Mouse (Mus musculus): ENCODE results near the gene Dbp.
"Not testable (repeated sequence)": the region's sequence is repeated elsewhere in the genome, so short reads cannot be mapped to it uniquely, and the experiment has no call there.

Dbp gene

GRCm38 (mm10) chr7:45704730-45705442 lies at the start of gene Dbp:
Gene Dbp (plus strand): TSS chr7:45705088.
- DNase-seq (ENCODE audit: low spot score in 2 of 2), result peak; percentile 99 to 100

- no peak for DNase-seq (ENCODE audit: low spot score in 2 of 2)
Measured at GRCm38 (mm10) chr7:45660746-45661478, 44.0 kb upstream of the Dbp start.

GRCm38 (mm10) chr7:45661702-45662101 lies 43.2 kb upstream of the Dbp start:
- DNase-seq (ENCODE audit: low spot score in 2 of 2), result not testable (repeated sequence)

GRCm38 (mm10) chr7:45665303-45666138 lies 39.4 kb upstream of the Dbp start:
- DNase-seq (ENCODE audit: low spot score in 2 of 2), result no peak

- DNase-seq (ENCODE audit: low spot score in 2 of 2), result no peak
Measured at GRCm38 (mm10) chr7:45666161-45666560, 38.7 kb upstream of the Dbp start, which contains the start of gene Fut2. Gene Fut2 (minus strand): TSS chr7:45666394.

GRCm38 (mm10) chr7:45667761-45668160 lies 37.1 kb upstream of the Dbp start:
- DNase-seq (ENCODE audit: low spot score in 2 of 2), result peak in 1 of 2 experiments; percentile 33

GRCm38 (mm10) chr7:45668921-45669320 lies 36.0 kb upstream of the Dbp start:
- no peak for DNase-seq (ENCODE audit: low spot score in 2 of 2)

GRCm38 (mm10) chr7:45677627-45678295 lies 27.1 kb upstream of the Dbp start:
- no peak for DNase-seq (ENCODE audit: low spot score in 2 of 2)

GRCm38 (mm10) chr7:45678513-45678912 lies 26.4 kb upstream of the Dbp start:
- no peak for DNase-seq (ENCODE audit: low spot score in 2 of 2)

GRCm38 (mm10) chr7:45679966-45680621 lies 24.8 kb upstream of the Dbp start:
- no peak for DNase-seq (ENCODE audit: low spot score in 2 of 2)

- DNase-seq (ENCODE audit: low spot score in 2 of 2), result no peak
Measured at GRCm38 (mm10) chr7:45681046-45681736, 23.7 kb upstream of the Dbp start.

GRCm38 (mm10) chr7:45682144-45683126 lies 22.5 kb upstream of the Dbp start:
- DNase-seq (ENCODE audit: low spot score in 2 of 2), result peak; percentile 81 to 87

GRCm38 (mm10) chr7:45683396-45684050 lies 21.4 kb upstream of the Dbp start, which contains the start of gene Ntn5:
Gene Ntn5 (plus strand): TSS chr7:45684022.
- DNase-seq (ENCODE audit: low spot score in 2 of 2), result no peak

GRCm38 (mm10) chr7:45685811-45686210 lies 19.1 kb upstream of the Dbp start:
- DNase-seq (ENCODE audit: low spot score in 2 of 2), result no peak

GRCm38 (mm10) chr7:45686841-45687240 lies 18.0 kb upstream of the Dbp start:
- DNase-seq (ENCODE audit: low spot score in 2 of 2), result no peak

GRCm38 (mm10) chr7:45689099-45689498 lies 15.8 kb upstream of the Dbp start:
- no peak for DNase-seq (ENCODE audit: low spot score in 2 of 2)

- DNase-seq (ENCODE audit: low spot score in 2 of 2), result no peak
Measured at GRCm38 (mm10) chr7:45689800-45690199, 15.1 kb upstream of the Dbp start.

GRCm38 (mm10) chr7:45692364-45692763 lies 12.5 kb upstream of the Dbp start:
- no peak for DNase-seq (ENCODE audit: low spot score in 2 of 2)
